Mouse (Mus musculus) MEL (cell line): ENCODE results near the gene Trafd1.

Source experiments
- CTCF ChIP-seq, 3 experiments: IDR thresholded peaks in 2 of 3; conservative IDR thresholded peaks in 1 of 3; 2 replicates each; pipeline ENCODE4 v1.5.1; 2011 to 2012; ENCODE audit warnings: low read length in 3 of 3, low read depth in 2 of 3, mild to moderate bottlenecking in 2 of 3, improper control_type of control experiment in 1 of 3, inconsistent platforms in 1 of 3, mixed read lengths in 1 of 3, moderate library complexity in 1 of 3; ENCODE audit not compliant: control insufficient read depth in 1 of 3, insufficient read depth in 1 of 3, poor library complexity in 1 of 3, severe bottlenecking in 1 of 3
- MEF2A ChIP-seq: IDR thresholded peaks from 2 replicates; pipeline ENCODE4 v1.6.1; 2014; ENCODE audit warnings: low read depth, mild to moderate bottlenecking, inconsistent platforms, low read length, improper control_type of control experiment; ENCODE audit not compliant: poor library complexity, insufficient replicate concordance, severe bottlenecking; ENCODE audit errors: extremely low read depth
- POLR2A ChIP-seq, 2 experiments: IDR thresholded peaks; 2 replicates each; pipeline ENCODE4 v1.6.1; 2011 to 2012; ENCODE audit warnings: low read length in 2 of 2, mild to moderate bottlenecking in 2 of 2, control low read depth in 1 of 2, improper control_type of control experiment in 1 of 2, low read depth in 1 of 2, moderate library complexity in 1 of 2; ENCODE audit not compliant: control insufficient read depth in 1 of 2, insufficient read depth in 1 of 2, poor library complexity in 1 of 2
- POLR2AphosphoS2 ChIP-seq: IDR thresholded peaks from 2 replicates; pipeline ENCODE4 v1.6.1; 2011; ENCODE audit warnings: low read length, improper control_type of control experiment
- SMC3 ChIP-seq: IDR thresholded peaks from 2 replicates; pipeline ENCODE4 v1.6.1; 2011; ENCODE audit warnings: low read depth, low read length, improper control_type of control experiment
- TCF12 ChIP-seq: IDR thresholded peaks from 2 replicates; pipeline ENCODE4 v1.6.1; 2014; ENCODE audit warnings: low read depth, mild to moderate bottlenecking, inconsistent platforms, low read length, improper control_type of control experiment, moderate library complexity
- ZC3H11A ChIP-seq: IDR thresholded peaks from 2 replicates; pipeline ENCODE4 v1.6.1; 2012; ENCODE audit warnings: low read depth, mild to moderate bottlenecking, inconsistent platforms, low read length, improper control_type of control experiment

- TF ChIP-seq TCF12: no peak
- TF ChIP-seq POLR2A (IDR thresholded peaks at IDR 0.05; ENCODE audit: control insufficient read depth in 1 of 2, insufficient read depth in 1 of 2, low read depth in 1 of 2, low read length in 2 of 2, poor library complexity in 1 of 2): no peak
- no peak for TF ChIP-seq CTCF (IDR thresholded peaks at IDR 0.05 in 2 of 3, conservative IDR thresholded peaks at IDR 0.05 in 1 of 3; ENCODE audit: control insufficient read depth in 1 of 3, insufficient read depth in 1 of 3, low read depth in 2 of 3, low read length in 3 of 3, poor library complexity in 1 of 3, severe bottlenecking in 1 of 3)
- no peak for TF ChIP-seq POLR2AphosphoS2
- TF ChIP-seq SMC3: no peak
- no peak for TF ChIP-seq ZC3H11A
- no peak for TF ChIP-seq MEF2A
These were observed 42.9 kb downstream of the Trafd1 start for GRCm38 (mm10) chr5:121342490-121342889.
